Mouse (Mus musculus) heart, adult 8-10 months (tissue): Measurements from ENCODE around the gene Prx. TPM values are rescaled to one million over a fixed set of nuclear protein-coding genes. Genes with fewer than 3 reads are reported as not detected.

ENCODE experiments used
- DNase-seq: peaks from one replicate; pipeline ENCODE4 v3.0.0; 2022; ENCODE audit warnings: low spot score
- total RNA-seq, 4 experiments: library from RNA; stranded (reverse); gene quantifications; 2 replicates each; pipeline ENCODE4 v1.2.4; 2022

The Prx gene
- total RNA-seq, 4 experiments from 2014 or later: 0.75 to 1.0 (median 0.80) TPM

DNA sequence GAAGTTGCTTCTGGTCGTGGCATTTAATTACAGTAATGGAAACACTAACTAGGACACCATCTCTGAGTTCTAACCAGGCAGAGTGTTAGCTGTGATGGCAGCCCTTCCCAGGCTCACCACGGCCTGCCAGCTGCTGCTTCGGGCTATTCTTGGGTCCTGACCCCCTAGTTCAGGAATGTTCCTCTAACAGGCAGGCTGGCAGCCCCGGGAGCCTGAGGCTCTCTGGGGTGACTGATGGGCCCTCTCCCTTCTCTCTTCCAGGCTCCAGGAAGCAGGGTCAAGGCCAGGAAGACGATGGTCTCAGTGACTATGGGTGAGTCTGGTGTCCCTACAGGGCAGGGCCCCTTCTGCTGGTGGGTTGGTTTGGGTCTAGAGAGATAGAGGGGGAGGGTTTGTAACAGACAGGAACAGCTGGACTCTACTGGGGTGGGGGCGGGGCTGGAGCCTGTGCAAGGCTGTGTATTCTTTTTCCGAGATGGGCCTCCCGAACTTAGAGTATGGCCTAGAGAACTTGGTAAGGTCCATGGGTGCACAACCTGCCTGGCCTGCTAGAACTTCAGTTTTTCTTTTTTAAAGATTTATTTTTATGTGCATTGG, 61.3 kb downstream of the Prx start:
- DNase-seq: peak; percentile 58

DNA sequence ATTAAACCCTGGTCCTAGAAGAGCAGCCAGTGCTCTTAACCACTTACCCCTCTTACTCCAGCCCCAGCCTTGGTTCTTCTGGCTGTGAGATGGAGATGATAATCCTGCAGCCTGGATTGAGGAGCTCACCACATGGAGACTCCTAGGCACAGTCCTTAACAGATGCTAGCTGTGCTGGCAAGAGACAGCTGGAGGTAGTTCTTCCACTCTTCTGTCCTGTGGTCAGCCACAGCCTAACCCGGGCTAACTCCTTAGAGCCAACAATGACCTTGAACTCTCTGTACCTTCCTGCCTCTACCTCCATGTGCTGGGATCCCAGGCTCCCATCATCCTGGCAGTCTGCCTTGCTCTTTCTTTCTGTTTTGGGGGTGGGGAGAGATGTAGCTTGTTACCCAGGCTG, 61.9 kb downstream of the Prx start:
- no peak for DNase-seq

Other genes starting within 250 kb of the Prx start
- gene Numbl, start 240.9 kb upstream of the Prx start, total RNA-seq: 1 to 10 TPM; 3.4 to 5.0 (median 4.1) TPM
- 100 to 1,000 TPM; 166 to 198 (median 187) TPM for gene Ltbp4, start 161.6 kb upstream of the Prx start, total RNA-seq
- gene Shkbp1, start 143.3 kb upstream of the Prx start, total RNA-seq: 1 to 10 TPM; 4.8 to 8.0 (median 6.0) TPM
- gene Gm20479, start 141.9 kb upstream of the Prx start, total RNA-seq: not detected
- under 1 TPM; 0.22 to 0.49 (median 0.30) TPM for gene Sptbn4, start 51.6 kb upstream of the Prx start, total RNA-seq
- 10 to 100 TPM; 27.7 to 29.2 (median 29.0) TPM for gene Blvrb, start 51.3 kb upstream of the Prx start, total RNA-seq
- gene Sertad3, start 25.6 kb upstream of the Prx start, total RNA-seq: 1 to 10 TPM; 4.8 to 5.7 (median 5.6) TPM
- gene Sertad1, start 12.4 kb upstream of the Prx start, total RNA-seq: 10 to 100 TPM in 3 of 4 experiments, 1 to 10 TPM in 1; 8.4 to 11.5 (median 10.2) TPM
- under 1 TPM in 3 of 4 experiments, not detected in 1; 0.14 to 0.16 (median 0.14) TPM for gene Hipk4, start 23.9 kb downstream of the Prx start, total RNA-seq
- gene Pld3, start 53.9 kb downstream of the Prx start, total RNA-seq: 10 to 100 TPM; 26.8 to 33.5 (median 30.5) TPM
- 10 to 100 TPM; 67.6 to 72.3 (median 70.8) TPM for gene 2310022A10Rik, start 53.9 kb downstream of the Prx start, total RNA-seq
- gene Akt2, start 92.2 kb downstream of the Prx start, total RNA-seq: 100 to 1,000 TPM; 169 to 227 (median 202) TPM
- not detected for gene Ttc9b, start 154.6 kb downstream of the Prx start, total RNA-seq
- gene Map3k10, start 175.3 kb downstream of the Prx start, total RNA-seq: 10 to 100 TPM; 18.4 to 21.5 (median 20.8) TPM
- 1 to 10 TPM in 1 of 4 experiments, under 1 TPM in 3; 0.56 to 1.9 (median 0.71) TPM for gene Zfp607b, start 190.0 kb downstream of the Prx start, total RNA-seq
- 1 to 10 TPM; 8.0 to 9.5 (median 8.8) TPM for gene Zfp60, start 232.1 kb downstream of the Prx start, total RNA-seq